Mouse (Mus musculus) kidney, adult 2 months (tissue): ENCODE results near the gene Ankrd66. TPM values are rescaled to one million over a fixed set of nuclear protein-coding genes. Genes with fewer than 3 reads are reported as not detected.

ENCODE experiments used
- DNase-seq: peaks from one replicate; pipeline ENCODE4 v3.0.0; 2021
- H3K27ac ChIP-seq: fragments of 200-500 bp; 2 replicates; pipeline ENCODE4 v1.5.1; 2012; ENCODE audit warnings: low read depth, low read length, control low read depth, inconsistent platforms; ENCODE audit not compliant: insufficient read depth
- H3K27me3 ChIP-seq: fragments of 200-500 bp; replicated peaks from 2 replicates; pipeline ENCODE4 v1.6.1; 2012; ENCODE audit warnings: mild to moderate bottlenecking, moderate library complexity, low read length, inconsistent platforms; ENCODE audit not compliant: control insufficient read depth, insufficient read depth
- H3K36me3 ChIP-seq: fragments of 200-500 bp; 2 replicates; pipeline ENCODE4 v1.6.1; 2012; ENCODE audit warnings: mild to moderate bottlenecking, moderate library complexity, low read length, inconsistent platforms; ENCODE audit not compliant: control insufficient read depth, insufficient read depth
- H3K4me1 ChIP-seq: fragments of 200-500 bp; 2 replicates; pipeline ENCODE4 v1.6.1; 2011; ENCODE audit warnings: low read length; ENCODE audit not compliant: control insufficient read depth, insufficient read depth
- H3K4me3 ChIP-seq: fragments of 200-500 bp; 2 replicates; pipeline ENCODE4 v1.5.1; 2011; ENCODE audit warnings: mild to moderate bottlenecking, low read depth, low read length, control low read depth; ENCODE audit not compliant: insufficient read depth
- CTCF ChIP-seq: fragments of 200-500 bp; conservative IDR thresholded peaks from 2 replicates; pipeline ENCODE4 v1.5.1; 2011; ENCODE audit warnings: low read depth, mild to moderate bottlenecking, control low read depth, low read length, moderate library complexity, mixed read lengths; ENCODE audit not compliant: insufficient read depth, insufficient read length
- POLR2A ChIP-seq: fragments of 200-500 bp; IDR thresholded peaks from one replicate; pipeline ENCODE4 v1.6.1; 2011; ENCODE audit warnings: low read depth, low read length, control low read depth
- WGBS: fragments of 180-500 bp; shearing (Covaris S2); methylation state at CpG from one replicate; pipeline ENCODE4 v1.1.7; 2018; 5-methylcytosine and 5-hydroxymethylcytosine counted together
- polyA plus RNA-seq: library from polyadenylated mRNA; depleted of rRNA; stranded (reverse); fragments of >200 nt; gene quantifications from 2 replicates; pipeline ENCODE4 v1.2.3, GENCODE M21; 2012; rRNA removed

Gene Ankrd66
- not detected in 2 replicates for polyA plus RNA-seq

GRCm38 (mm10) chr17:43543539-43543938 lies at the start of gene Ankrd66:
Gene Ankrd66, minus strand, starts transcription at chr17:43543639.
- TF ChIP-seq CTCF (no peak), POLR2A (no peak)
- H3K4me3 ChIP-seq = no peak within 1 kb of the TSS

DNA sequence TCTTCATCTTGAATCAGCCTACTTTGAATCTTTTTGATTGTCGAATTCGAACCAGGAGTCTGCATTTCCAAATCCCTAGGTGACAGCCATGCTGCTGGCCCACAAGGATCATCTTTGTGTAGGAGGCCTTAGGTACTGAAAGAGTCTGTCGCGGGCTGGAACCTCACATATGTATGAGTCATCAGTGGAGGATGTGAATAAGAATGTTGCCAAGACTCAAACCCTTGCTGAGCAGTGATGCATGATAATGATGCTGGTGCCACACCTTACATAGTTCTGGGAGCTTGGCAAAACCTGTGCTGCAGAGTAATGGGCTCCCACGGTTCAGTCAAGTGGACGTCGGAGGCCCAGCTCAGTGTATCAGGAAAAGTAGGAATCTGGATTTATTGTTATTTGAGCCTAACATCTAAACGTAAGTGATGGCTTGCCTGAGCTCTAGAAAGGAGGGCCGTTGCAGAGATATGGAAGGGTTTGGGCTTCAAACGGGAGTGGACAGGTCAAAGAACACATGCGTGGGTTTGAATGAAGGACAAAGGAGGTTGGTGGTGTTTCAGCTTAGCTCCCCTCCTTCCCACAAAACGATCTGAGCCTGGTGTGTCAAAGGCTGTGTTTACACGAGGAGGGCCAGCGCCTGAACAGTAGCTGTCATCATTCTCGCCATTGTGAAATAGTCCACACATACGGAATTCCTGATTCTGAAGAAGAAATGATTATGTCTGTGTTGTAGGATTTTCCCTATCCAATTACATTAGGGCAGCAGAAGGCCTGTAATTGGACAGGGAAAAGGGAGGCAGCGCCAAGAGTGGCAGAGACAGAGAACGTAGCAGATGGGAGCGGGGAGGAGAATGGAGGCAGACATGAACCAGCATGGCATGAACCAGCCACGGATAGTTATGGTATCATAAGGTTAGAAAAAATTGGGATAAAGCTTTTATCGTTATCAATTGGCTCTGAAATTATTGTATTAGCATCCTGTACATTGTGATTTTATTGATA lies 49.2 kb upstream of the Ankrd66 start:
- TF ChIP-seq POLR2A (no peak), CTCF (no peak)
- no peak for DNase-seq
- 82% methylated on average over 21 of the region's 21 CpGs for WGBS

More at GRCm38 (mm10) chr17:43543539-43543938, at the start of gene Ankrd66:
- Histone ChIP-seq H3K27me3 (no peaks in the 10 kb centered on the region), H3K4me1 (no peaks in the 10 kb centered on the region), H3K27ac (no peak within 1 kb of the TSS), H3K36me3 (no peaks in the 10 kb centered on the region)
- WGBS = 33% methylated on average over 1 of the region's 1 CpGs
- DNase-seq = no peak

GRCm38 (mm10) chr17:43590531-43590930 lies 47.1 kb upstream of the Ankrd66 start:
- no peak for DNase-seq
- Histone ChIP-seq H3K4me3 (no peak overlapping the region), H3K36me3 (no peaks in the 10 kb centered on the region), H3K27me3 (no peaks in the 10 kb centered on the region), H3K4me1 (no peaks in the 10 kb centered on the region), H3K27ac (no peak overlapping the region)
- no peak for TF ChIP-seq POLR2A
- TF ChIP-seq CTCF = no peak
- WGBS = 86% methylated on average over 5 of the region's 5 CpGs

More for the DNA sequence above, 49.2 kb upstream of the Ankrd66 start:
- no peaks in the 10 kb centered on the region for H3K36me3 ChIP-seq
- H3K27ac ChIP-seq = no peak overlapping the region
- H3K4me3 ChIP-seq = no peak overlapping the region
- H3K4me1 ChIP-seq = no peaks in the 10 kb centered on the region
- no peaks in the 10 kb centered on the region for H3K27me3 ChIP-seq

DNA sequence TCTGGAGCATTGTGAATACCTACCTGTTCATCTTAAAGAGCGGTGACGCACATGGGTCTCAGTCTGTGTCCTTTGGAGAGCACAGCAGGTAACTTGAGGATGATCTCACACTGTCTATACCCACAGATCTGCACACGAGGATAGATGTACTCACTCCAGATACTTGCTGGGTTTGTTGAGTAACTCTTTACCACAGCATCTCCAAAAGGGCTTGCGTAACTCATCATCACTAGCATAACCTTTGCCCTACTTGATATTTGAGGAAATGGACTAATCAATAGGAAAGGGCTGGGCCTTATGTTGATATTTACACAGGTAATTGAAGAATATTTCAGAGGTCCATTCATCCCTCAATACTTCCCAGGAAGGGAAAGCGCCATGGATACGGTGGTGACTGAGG lies 46.3 kb upstream of the Ankrd66 start:
- H3K36me3 ChIP-seq = no peaks in the 10 kb centered on the region
- no peak for TF ChIP-seq POLR2A
- no peak overlapping the region for H3K27ac ChIP-seq
- 95% methylated on average over 6 of the region's 6 CpGs for WGBS
- no peaks in the 10 kb centered on the region for H3K4me1 ChIP-seq
- H3K27me3 ChIP-seq = no peaks in the 10 kb centered on the region
- no peak overlapping the region for H3K4me3 ChIP-seq
- DNase-seq = no peak

DNA sequence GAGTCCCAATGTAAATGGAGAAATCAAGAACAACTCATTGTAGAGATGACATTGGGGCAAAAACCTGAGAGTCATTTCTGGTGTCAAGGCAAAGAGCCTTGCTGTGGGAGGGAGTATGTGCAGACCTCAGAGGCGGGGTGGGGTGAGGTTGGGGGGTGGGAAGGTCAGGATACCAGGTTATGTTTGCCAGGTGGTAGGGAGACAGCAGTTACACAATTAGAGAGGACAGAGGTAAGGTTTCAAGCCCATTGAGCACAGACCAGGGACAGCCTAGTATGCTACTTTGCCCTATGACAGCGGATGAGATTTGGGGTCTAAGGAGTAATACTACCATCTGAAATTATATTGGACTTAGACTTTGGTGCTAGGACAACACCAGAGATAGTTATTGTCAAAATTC lies 43.8 kb upstream of the Ankrd66 start:
- 89% methylated on average over 2 of the region's 2 CpGs for WGBS
- Histone ChIP-seq H3K36me3 (no peaks in the 10 kb centered on the region), H3K27ac (no peak overlapping the region), H3K4me3 (no peak overlapping the region), H3K27me3 (no peaks in the 10 kb centered on the region), H3K4me1 (no peaks in the 10 kb centered on the region)
- DNase-seq = no peak
- no peak for TF ChIP-seq CTCF
- no peak for TF ChIP-seq POLR2A

DNA sequence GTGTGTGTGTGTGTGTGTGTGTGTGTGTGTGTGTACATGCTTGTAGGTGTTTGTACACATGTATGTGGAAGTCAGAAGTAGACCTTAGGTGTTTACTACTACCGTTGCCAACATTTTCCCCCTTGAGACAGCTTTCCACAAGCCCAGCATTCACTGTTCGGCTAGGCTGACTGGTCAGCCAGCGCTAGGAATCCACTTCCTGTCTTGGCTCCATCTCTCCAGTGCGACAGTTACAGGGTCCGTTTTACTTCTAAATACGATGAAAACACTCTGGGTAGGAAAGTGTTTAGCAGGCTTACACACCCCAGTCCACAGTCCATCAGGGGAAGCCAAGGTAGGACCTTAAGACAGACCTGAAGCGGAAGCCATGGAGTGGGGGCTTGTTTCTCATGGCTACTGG lies 41.3 kb upstream of the Ankrd66 start:
- WGBS = 47% methylated on average over 7 of the region's 7 CpGs

GRCm38 (mm10) chr17:43581012-43581467 lies 37.6 kb upstream of the Ankrd66 start:
- H3K4me3 ChIP-seq = peak overlapping the region; percentile 2; the same call in 1 of the 2 replicates
- peak; percentile 40 for DNase-seq
- no peak for TF ChIP-seq POLR2A
- TF ChIP-seq CTCF = no peak
- no peaks in the 10 kb centered on the region; the same call in 1 of the 2 replicates for H3K4me1 ChIP-seq
- H3K36me3 ChIP-seq = no peaks in the 10 kb centered on the region
- 19% methylated on average over 8 of the region's 8 CpGs for WGBS
- H3K27ac ChIP-seq = no peak overlapping the region
- H3K27me3 ChIP-seq = no peaks in the 10 kb centered on the region

More for the DNA sequence above, 41.3 kb upstream of the Ankrd66 start:
- Histone ChIP-seq H3K27me3 (no peaks in the 10 kb centered on the region), H3K27ac (no peak overlapping the region), H3K4me3 (no peak overlapping the region), H3K36me3 (no peaks in the 10 kb centered on the region), H3K4me1 (no peaks in the 10 kb centered on the region; the same call in 1 of the 2 replicates)
- TF ChIP-seq POLR2A (no peak), CTCF (no peak)
- no peak for DNase-seq
